Mouse (Mus musculus) kidney, embryonic 14.5 days (tissue): ENCODE results near the gene Ttll11. TPM values are rescaled to one million over a fixed set of nuclear protein-coding genes. Genes with fewer than 3 reads are reported as not detected.
A peak's percentile ranks its signal among the peaks of the same experiment; 100 is the strongest.

ENCODE experiments used
- ATAC-seq: fragments of 200-750 bp; cut with Nextera tagmentation; 2 replicates; pipeline ENCODE4 v1.8.0; 2017; ENCODE audit warnings: moderate number of reproducible peaks, mild to moderate bottlenecking, moderate TSS enrichment, moderate library complexity; ENCODE audit not compliant: low FRiP score, low TSS enrichment
- H3K27ac ChIP-seq: fragments of 300-500 bp; sonication (generic); 2 replicates; pipeline ENCODE4 v1.5.1; 2014; ENCODE audit warnings: low read depth, mild to moderate bottlenecking, low read length, moderate library complexity, mixed read lengths
- H3K27me3 ChIP-seq: fragments of 300-500 bp; sonication (generic); 2 replicates; pipeline ENCODE4 v1.6.1; 2014; ENCODE audit warnings: mild to moderate bottlenecking, low read length; ENCODE audit not compliant: control insufficient read depth, insufficient read depth
- H3K36me3 ChIP-seq: fragments of 300-500 bp; sonication (generic); 2 replicates; pipeline ENCODE4 v1.6.1; 2014; ENCODE audit warnings: low read length, mixed read lengths; ENCODE audit not compliant: control insufficient read depth, insufficient read depth
- H3K4me1 ChIP-seq: fragments of 300-500 bp; sonication (generic); 2 replicates; pipeline ENCODE4 v1.6.1; 2014; ENCODE audit warnings: low read length, mixed read lengths; ENCODE audit not compliant: control insufficient read depth, insufficient read depth
- H3K4me2 ChIP-seq: fragments of 300-500 bp; sonication (generic); replicated peaks from 2 replicates; pipeline ENCODE4 v1.6.1; 2014; ENCODE audit warnings: low read depth, mild to moderate bottlenecking, low read length
- H3K4me3 ChIP-seq: fragments of 300-500 bp; sonication (generic); 2 replicates; pipeline ENCODE4 v1.5.1; 2014; ENCODE audit warnings: mild to moderate bottlenecking, low read length
- H3K9ac ChIP-seq: fragments of 300-500 bp; sonication (generic); 2 replicates; pipeline ENCODE4 v1.6.1; 2014; ENCODE audit warnings: low read depth, mild to moderate bottlenecking, low read length, moderate library complexity
- H3K9me3 ChIP-seq: fragments of 300-500 bp; sonication (generic); 2 replicates; pipeline ENCODE4 v1.6.1; 2016; ENCODE audit warnings: low read length; ENCODE audit not compliant: control insufficient read depth
- WGBS: fragments of 180-500 bp; shearing (Covaris S2); extraction: QIAGEN DNeasy Blood & Tissue Kit; methylation state at CpG from one replicate; pipeline ENCODE4 v1.1.7; 2014; 5-methylcytosine and 5-hydroxymethylcytosine counted together
- polyA plus RNA-seq: library from polyadenylated mRNA; unstranded; fragments of >200 nt; fragmentation: Nextera tagmentation; extraction: Ambion mirVana; gene quantifications from 2 replicates; pipeline ENCODE4 v1.2.1, GENCODE M21; 2014

Ttll11 gene
- polyA plus RNA-seq, 1 experiment from 2014 or later: 0.58 TPM

DNA sequence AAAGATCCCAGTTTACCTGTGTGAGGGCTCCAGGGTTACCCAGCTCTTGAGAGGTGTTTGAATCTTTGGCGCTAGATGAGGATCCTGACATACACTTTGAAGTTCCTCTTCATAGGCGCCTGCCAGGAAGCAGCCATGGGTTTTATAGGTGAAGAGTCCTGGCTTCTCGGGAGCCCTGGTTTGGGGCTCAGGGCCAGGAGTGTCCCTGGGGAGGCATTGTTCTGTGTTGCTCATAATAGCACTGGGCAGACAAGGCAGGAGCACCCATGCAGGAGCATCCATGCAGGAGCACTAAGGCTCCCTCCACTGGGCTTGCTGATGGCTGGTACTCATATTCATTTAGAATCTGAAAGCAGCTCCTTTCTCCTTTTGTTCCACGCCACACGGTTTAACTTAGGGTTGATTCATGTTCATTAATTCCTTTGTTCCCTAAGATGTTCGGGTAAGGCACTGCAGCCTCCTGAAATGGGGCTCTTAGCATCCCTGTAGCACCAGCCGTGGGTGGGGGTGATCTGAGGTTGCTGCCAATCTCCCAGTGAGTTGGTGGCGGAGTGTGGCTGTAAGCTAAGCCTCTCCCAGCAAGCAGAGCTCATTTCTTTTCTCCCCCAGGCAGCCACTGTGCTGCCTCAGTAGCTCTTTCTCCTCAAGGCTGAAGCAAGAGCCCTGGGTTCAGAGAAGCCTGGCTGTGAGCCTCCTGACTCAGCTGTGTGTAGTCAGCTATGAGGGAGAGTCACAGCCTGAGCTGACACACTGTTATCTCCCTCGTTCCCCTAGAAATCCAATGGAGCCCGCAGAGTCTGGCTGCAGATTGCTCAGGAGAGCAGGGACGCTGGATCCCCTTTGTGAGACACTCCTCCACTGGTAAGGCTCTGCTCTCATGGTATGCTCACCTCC is 133.9 kb downstream of the Ttll11 start:
- ATAC-seq: no peak
- Histone ChIP-seq H3K27ac (no peak overlapping the region), H3K4me2 (no peak overlapping the region), H3K36me3 (no peaks in the 10 kb centered on the region), H3K9ac (no peak overlapping the region), H3K4me1 (peaks cover 22% of the 10 kb centered on the region), H3K9me3 (no peaks in the 10 kb centered on the region), H3K27me3 (no peaks in the 10 kb centered on the region), H3K4me3 (no peak overlapping the region)
- 55% methylated on average over 11 of the region's 11 CpGs for WGBS

DNA sequence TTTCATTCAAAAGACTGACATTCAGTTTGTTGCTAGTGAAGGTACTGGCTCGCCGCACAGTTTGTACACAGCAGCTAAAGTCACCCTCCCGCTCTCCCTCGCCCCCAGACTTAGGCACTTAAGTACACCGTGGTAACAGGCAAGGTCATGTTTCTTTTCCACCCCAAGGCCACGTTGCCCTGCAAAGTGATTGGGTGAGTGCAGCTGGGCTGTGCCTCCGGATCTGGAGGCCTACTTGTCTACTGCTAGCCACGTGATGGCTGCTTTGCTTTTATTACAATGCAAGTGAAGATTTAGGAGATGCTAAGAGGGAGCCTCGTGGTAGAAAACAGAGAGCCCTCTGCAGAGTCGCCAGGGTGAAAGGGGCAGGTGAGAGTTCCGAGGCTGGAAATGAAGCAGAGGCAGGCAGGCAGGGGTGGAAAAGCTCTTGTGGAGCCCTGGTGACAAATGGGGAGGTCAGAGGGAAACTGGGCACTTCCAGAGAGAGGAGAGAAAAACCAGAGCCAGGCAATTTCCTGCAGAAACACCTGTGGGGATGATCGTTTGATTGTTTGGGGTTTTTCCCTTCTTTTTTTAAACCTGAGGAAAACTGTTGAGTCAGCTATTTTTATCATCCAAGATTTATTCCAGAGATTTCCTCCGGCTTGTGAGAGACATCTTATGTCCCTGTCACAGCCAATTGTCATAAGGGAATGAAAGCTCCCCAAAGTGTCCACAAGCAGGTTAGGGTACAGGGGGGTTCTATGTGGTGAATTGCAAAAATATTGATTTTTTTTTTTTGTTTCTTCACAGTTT is 135.6 kb downstream of the Ttll11 start:
- peak overlapping the region; percentile 62; the same call in 1 of the 2 replicates for H3K27ac ChIP-seq
- 7% methylated on average over 13 of the region's 13 CpGs for WGBS
- ATAC-seq: peak; percentile 71

DNA sequence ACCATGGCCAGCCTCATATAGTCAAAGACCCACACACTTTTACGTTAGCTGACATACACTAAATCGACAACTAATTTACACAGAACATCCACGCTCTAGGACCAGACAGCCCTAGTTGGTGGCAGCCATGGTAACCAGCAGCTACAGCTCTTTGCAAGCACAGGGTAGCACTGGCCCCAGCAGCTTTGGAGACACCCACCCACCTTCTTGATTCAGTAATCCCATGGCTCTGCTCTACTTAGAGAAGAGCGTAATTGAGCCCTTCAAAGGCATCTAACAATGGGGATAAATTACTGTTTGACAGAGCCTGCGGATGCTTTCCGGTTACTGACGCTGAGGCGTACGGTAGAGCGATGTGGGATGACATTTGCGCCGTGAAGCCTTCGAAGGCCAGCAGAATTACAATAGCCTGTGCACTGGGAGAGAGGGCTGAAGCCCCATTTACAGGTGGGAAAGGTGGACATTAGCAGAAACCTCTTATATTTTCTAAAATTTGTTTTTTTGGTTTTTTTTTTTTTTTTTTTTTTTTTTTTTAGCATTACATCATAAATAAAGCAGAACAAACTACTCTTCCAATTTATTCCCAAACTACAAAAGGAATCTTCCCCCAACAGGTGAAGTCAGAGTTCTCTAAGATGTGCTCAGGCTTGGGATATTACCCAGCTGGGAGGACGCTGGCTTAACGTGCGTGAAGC is 136.8 kb downstream of the Ttll11 start:
- Histone ChIP-seq H3K27me3 (no peaks in the 10 kb centered on the region), H3K4me3 (no peak overlapping the region), H3K4me2 (no peak overlapping the region), H3K9ac (no peak overlapping the region), H3K27ac (no peak overlapping the region), H3K36me3 (no peaks in the 10 kb centered on the region), H3K9me3 (no peaks in the 10 kb centered on the region), H3K4me1 (peaks cover 24% of the 10 kb centered on the region)
- ATAC-seq: no peak
- WGBS: 60% methylated on average over 16 of the region's 16 CpGs

More for the DNA sequence above, 135.6 kb downstream of the Ttll11 start:
- Histone ChIP-seq H3K27me3 (no peaks in the 10 kb centered on the region), H3K4me1 (peaks cover 24% of the 10 kb centered on the region), H3K9ac (no peak overlapping the region), H3K4me3 (no peak overlapping the region), H3K36me3 (no peaks in the 10 kb centered on the region), H3K9me3 (no peaks in the 10 kb centered on the region), H3K4me2 (no peak overlapping the region)

- no peak overlapping the region for H3K9ac ChIP-seq
- 65% methylated on average over 4 of the region's 4 CpGs for WGBS
- peaks cover 4% of the 10 kb centered on the region for H3K9me3 ChIP-seq
- no peak overlapping the region for H3K27ac ChIP-seq
- ATAC-seq: no peak
- no peak overlapping the region for H3K4me2 ChIP-seq
- no peak overlapping the region for H3K4me3 ChIP-seq
- H3K4me1 ChIP-seq: peaks cover 24% of the 10 kb centered on the region
- H3K36me3 ChIP-seq: no peaks in the 10 kb centered on the region
- no peaks in the 10 kb centered on the region for H3K27me3 ChIP-seq
Measured at GRCm38 (mm10) chr2:35841841-35842420, 137.8 kb downstream of the Ttll11 start.

GRCm38 (mm10) chr2:35840956-35841816 is 138.5 kb downstream of the Ttll11 start:
- H3K27me3 ChIP-seq: no peaks in the 10 kb centered on the region
- peaks cover 24% of the 10 kb centered on the region for H3K4me1 ChIP-seq
- WGBS: 20% methylated on average over 14 of the region's 14 CpGs
- H3K4me2 ChIP-seq: no peak overlapping the region
- H3K36me3 ChIP-seq: no peaks in the 10 kb centered on the region
- H3K27ac ChIP-seq: no peak overlapping the region
- no peak overlapping the region for H3K9ac ChIP-seq
- ATAC-seq: peak; percentile 11; the same call in 1 of the 2 replicates
- peaks cover 6% of the 10 kb centered on the region for H3K9me3 ChIP-seq
- H3K4me3 ChIP-seq: no peak overlapping the region

DNA sequence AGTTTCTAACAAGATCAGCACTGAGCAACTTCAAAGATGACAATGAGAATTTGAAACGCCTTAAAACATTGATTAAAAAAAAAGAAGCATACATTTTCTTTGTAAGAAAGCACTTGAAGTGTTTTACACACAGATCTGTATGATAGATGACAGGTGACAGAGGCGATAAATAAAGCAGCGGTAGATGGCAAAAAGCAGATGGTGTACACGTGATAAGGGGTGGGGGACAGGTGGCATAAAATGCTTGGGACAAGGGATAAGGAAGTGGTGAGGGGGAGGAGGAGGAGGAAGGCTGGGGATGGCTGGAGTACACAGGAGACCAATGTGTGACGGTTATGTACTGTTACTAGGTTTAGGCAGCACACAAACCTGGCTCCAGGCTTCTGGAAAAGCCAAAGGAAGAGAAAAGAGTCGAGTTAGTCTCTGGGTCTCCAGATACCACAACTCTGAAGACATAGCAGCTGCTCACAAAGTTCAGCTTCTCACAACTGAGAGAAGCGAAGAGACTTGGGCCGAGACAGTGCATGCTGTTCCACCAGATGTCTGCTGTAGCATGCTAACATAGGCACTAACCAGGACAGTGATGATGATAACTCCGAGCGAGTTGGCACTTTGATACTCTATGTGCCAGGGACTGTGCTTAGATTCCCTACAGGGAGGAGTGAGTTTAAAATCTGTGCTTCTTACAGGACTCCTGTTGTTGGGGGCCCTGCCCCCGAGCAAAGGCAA is 140.8 kb downstream of the Ttll11 start:
- no peak for ATAC-seq
- H3K9ac ChIP-seq: no peak overlapping the region

DNA sequence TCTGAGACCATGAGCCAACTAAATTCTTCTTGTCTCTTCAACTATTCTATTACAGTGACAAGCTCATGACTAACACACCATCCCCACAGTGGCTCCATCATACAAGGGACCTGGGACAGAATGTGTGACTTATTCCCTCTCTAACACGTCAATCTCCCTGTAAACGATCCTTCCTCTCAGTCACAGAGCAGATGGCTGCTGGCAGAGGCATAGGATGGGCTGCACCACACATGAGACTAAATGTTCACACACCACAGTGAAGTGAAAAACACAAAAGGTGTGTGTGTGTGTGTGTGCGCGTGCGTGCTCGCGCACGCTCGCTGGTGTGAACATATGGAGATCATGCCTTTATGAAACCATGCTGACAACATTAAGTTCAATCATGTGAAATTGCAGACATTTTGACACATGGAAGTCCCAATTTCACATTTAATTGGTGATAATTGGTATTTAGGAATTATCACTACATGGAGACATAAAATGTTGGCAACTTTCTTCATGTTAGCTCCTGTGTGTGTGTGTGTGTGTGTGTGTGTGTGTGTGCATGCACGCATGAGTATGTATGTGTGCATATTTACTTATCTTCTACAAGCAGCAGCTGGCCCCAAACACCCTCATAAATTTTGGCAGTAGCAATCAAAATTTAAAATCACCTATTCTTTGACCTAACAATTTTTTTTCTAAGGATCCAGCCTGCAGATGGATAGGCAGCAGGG is 145.4 kb downstream of the Ttll11 start:
- Histone ChIP-seq H3K9me3 (peaks cover 6% of the 10 kb centered on the region), H3K4me3 (no peak overlapping the region), H3K4me1 (peaks cover 16% of the 10 kb centered on the region), H3K36me3 (no peaks in the 10 kb centered on the region), H3K27ac (no peak overlapping the region), H3K4me2 (no peak overlapping the region), H3K27me3 (no peaks in the 10 kb centered on the region), H3K9ac (no peak overlapping the region)
- no peak for ATAC-seq
- 96% methylated on average over 10 of the region's 10 CpGs for WGBS

More for the DNA sequence above, 140.8 kb downstream of the Ttll11 start:
- H3K27ac ChIP-seq: no peak overlapping the region
- no peak overlapping the region for H3K4me3 ChIP-seq
- WGBS: 82% methylated on average over 11 of the region's 11 CpGs
- no peaks in the 10 kb centered on the region for H3K27me3 ChIP-seq
- peaks cover 16% of the 10 kb centered on the region for H3K4me1 ChIP-seq
- H3K9me3 ChIP-seq: peaks cover 6% of the 10 kb centered on the region
- no peaks in the 10 kb centered on the region for H3K36me3 ChIP-seq
- no peak overlapping the region for H3K4me2 ChIP-seq
